Mouse (Mus musculus) testis, adult 2 months (tissue): Measurements from ENCODE around the gene Zgrf1. TPM values are rescaled to one million over a fixed set of nuclear protein-coding genes. Genes with fewer than 3 reads are reported as not detected.

ENCODE experiments used
- H3K27ac ChIP-seq: fragments of 200-500 bp; 2 replicates; pipeline ENCODE4 v1.5.1; 2012; ENCODE audit warnings: low read depth, low read length; ENCODE audit not compliant: control insufficient read depth, insufficient read depth
- H3K27me3 ChIP-seq: fragments of 200-500 bp; 2 replicates; pipeline ENCODE4 v1.6.1; 2012; ENCODE audit warnings: mild to moderate bottlenecking, low read length, moderate library complexity; ENCODE audit not compliant: control insufficient read depth, insufficient read depth
- H3K36me3 ChIP-seq: fragments of 200-500 bp; 2 replicates; pipeline ENCODE4 v1.6.1; 2012; ENCODE audit warnings: mild to moderate bottlenecking, low read length; ENCODE audit not compliant: control insufficient read depth, insufficient read depth
- H3K4me1 ChIP-seq: fragments of 200-500 bp; 2 replicates; pipeline ENCODE4 v1.6.1; 2012; ENCODE audit warnings: low read length; ENCODE audit not compliant: control insufficient read depth, insufficient read depth
- H3K4me3 ChIP-seq: fragments of 200-500 bp; 2 replicates; pipeline ENCODE4 v1.5.1; 2012; ENCODE audit warnings: low read depth, mild to moderate bottlenecking, low read length, moderate library complexity, mixed read lengths; ENCODE audit not compliant: control insufficient read depth
- CTCF ChIP-seq: fragments of 200-500 bp; IDR thresholded peaks from 2 replicates; pipeline ENCODE4 v1.5.1; 2012; ENCODE audit warnings: low read depth, mild to moderate bottlenecking, inconsistent platforms, low read length, moderate library complexity; ENCODE audit not compliant: control insufficient read depth, insufficient read depth, insufficient replicate concordance
- POLR2A ChIP-seq: fragments of 200-500 bp; IDR thresholded peaks from 2 replicates; pipeline ENCODE4 v1.6.1; 2012; ENCODE audit warnings: low read depth, mild to moderate bottlenecking, inconsistent platforms, low read length, moderate library complexity; ENCODE audit not compliant: control insufficient read depth
- polyA plus RNA-seq: library from polyadenylated mRNA; depleted of rRNA; stranded (reverse); fragments of >200 nt; gene quantifications from 2 replicates; pipeline ENCODE4 v1.2.3, GENCODE M21; 2012

Gene Zgrf1
- polyA plus RNA-seq, 1 experiment: 4.1 TPM

GRCm38 (mm10) chr3:127565129-127565528 lies 11.8 kb downstream of the Zgrf1 start:
- H3K4me3 ChIP-seq: no peak overlapping the region
- no peak overlapping the region for H3K27ac ChIP-seq
- TF ChIP-seq POLR2A (no peak), CTCF (no peak)
- peaks cover 1% of the 10 kb centered on the region for H3K36me3 ChIP-seq
- no peaks in the 10 kb centered on the region for H3K27me3 ChIP-seq
- no peaks in the 10 kb centered on the region for H3K4me1 ChIP-seq

GRCm38 (mm10) chr3:127572557-127572956 lies 19.3 kb downstream of the Zgrf1 start:
- H3K4me1 ChIP-seq: no peaks in the 10 kb centered on the region
- no peaks in the 10 kb centered on the region for H3K36me3 ChIP-seq
- no peak overlapping the region for H3K27ac ChIP-seq
- no peak overlapping the region for H3K4me3 ChIP-seq
- H3K27me3 ChIP-seq: no peaks in the 10 kb centered on the region
- no peak for TF ChIP-seq POLR2A
- no peak for TF ChIP-seq CTCF

GRCm38 (mm10) chr3:127597136-127597535 lies 43.8 kb downstream of the Zgrf1 start:
- no peaks in the 10 kb centered on the region for H3K4me1 ChIP-seq
- H3K27ac ChIP-seq: no peak overlapping the region
- no peak for TF ChIP-seq CTCF
- no peak for TF ChIP-seq POLR2A
- H3K4me3 ChIP-seq: no peak overlapping the region
- H3K36me3 ChIP-seq: no peaks in the 10 kb centered on the region; the same call in 1 of the 2 replicates
- no peaks in the 10 kb centered on the region for H3K27me3 ChIP-seq

GRCm38 (mm10) chr3:127608109-127608508 lies 54.8 kb downstream of the Zgrf1 start:
- Histone ChIP-seq H3K27me3 (no peaks in the 10 kb centered on the region), H3K4me3 (no peak overlapping the region), H3K4me1 (no peaks in the 10 kb centered on the region), H3K36me3 (peaks cover 2% of the 10 kb centered on the region), H3K27ac (no peak overlapping the region)
- no peak for TF ChIP-seq POLR2A
- TF ChIP-seq CTCF: no peak

- TF ChIP-seq CTCF (peak; percentile 90), POLR2A (no peak)
- Histone ChIP-seq H3K4me3 (peak overlapping the region; percentile 20), H3K4me1 (peaks cover 9% of the 10 kb centered on the region), H3K36me3 (no peaks in the 10 kb centered on the region), H3K27ac (no peak overlapping the region), H3K27me3 (peaks cover 10% of the 10 kb centered on the region)
These were observed 72.0 kb downstream of the Zgrf1 start for GRCm38 (mm10) chr3:127625296-127625695.

- no peak overlapping the region; the same call in 1 of the 2 replicates for H3K4me3 ChIP-seq
- H3K27ac ChIP-seq: no peak overlapping the region
- H3K4me1 ChIP-seq: peaks cover 9% of the 10 kb centered on the region
- TF ChIP-seq CTCF (no peak), POLR2A (no peak)
- H3K36me3 ChIP-seq: no peaks in the 10 kb centered on the region
- peaks cover 10% of the 10 kb centered on the region for H3K27me3 ChIP-seq
These were observed 72.6 kb downstream of the Zgrf1 start for GRCm38 (mm10) chr3:127625701-127626399.

- peaks cover 11% of the 10 kb centered on the region for H3K27me3 ChIP-seq
- no peak for TF ChIP-seq CTCF
- TF ChIP-seq POLR2A: no peak
- no peaks in the 10 kb centered on the region for H3K36me3 ChIP-seq
- H3K4me1 ChIP-seq: peaks cover 9% of the 10 kb centered on the region
- no peak overlapping the region for H3K4me3 ChIP-seq
- H3K27ac ChIP-seq: no peak overlapping the region
These were observed 73.2 kb downstream of the Zgrf1 start for GRCm38 (mm10) chr3:127626524-127626923.
